Mouse (Mus musculus): ENCODE measurements at regions not wholly inside any gene's neighbourhood (a gene's known extent, or its start where the extent isn't known, plus 50 kb on each side); places are given as distances from the start of the nearest gene placed in this dataset.

GRCm38 (mm10) chr14:102396036-102396734 lies 586.3 kb downstream of the Kctd12 start:
- no peak for DNase-seq

- DNase-seq = no peak
Measured at GRCm38 (mm10) chr14:102392351-102392750, 590.1 kb downstream of the Kctd12 start.

DNA sequence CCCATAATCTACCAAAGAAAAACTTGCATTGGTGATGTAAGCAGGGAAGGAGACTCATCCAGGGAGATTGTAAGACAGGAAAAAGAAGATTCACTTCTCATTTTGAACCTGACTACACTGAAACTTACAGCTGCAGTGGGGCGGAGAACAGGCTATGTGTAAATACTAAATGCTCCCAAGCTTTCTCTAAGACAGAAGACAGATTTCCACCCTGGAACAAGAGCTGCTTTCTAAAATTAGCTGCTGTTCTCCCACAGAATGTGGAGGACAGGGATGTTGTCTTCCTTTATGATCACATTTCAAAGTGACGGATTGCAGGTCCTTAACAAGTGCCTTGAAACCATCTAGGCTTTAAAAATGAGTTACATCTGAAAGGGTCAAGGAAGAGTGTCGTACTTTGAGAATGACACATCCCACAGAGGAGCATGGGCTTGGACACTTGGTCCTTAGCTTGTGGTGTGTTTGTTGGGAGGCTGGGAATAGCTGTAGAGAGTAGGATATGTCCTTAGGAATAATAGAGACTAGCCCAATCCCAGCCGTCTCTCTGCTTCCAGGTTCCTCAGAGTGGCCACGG lies 609.4 kb downstream of the Kctd12 start:
- no peak for DNase-seq

GRCm38 (mm10) chr14:102361589-102361988 lies 620.8 kb downstream of the Kctd12 start:
- DNase-seq = no peak

GRCm38 (mm10) chr14:102329409-102329808 lies 599.7 kb downstream of the Lmo7 start:
- no peak for DNase-seq

DNA sequence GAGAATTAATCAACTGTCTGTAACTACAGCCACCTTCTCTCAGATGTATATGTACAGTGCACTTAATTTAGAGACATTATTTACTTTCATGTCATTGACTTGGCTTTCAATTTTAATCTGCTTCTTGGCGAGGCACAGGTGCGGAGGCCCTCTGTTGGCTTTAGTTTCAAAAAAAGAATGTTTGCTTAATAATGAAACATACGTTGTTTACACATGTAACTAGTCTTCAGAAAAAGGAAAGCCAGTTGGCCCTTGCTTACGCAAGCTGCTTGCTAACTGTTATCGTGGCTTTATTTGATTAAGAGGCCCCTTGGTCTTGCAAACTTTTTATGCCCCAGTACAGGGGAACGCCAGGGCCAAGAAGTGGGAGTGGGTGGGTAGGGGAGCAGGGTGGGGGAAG lies 576.6 kb downstream of the Lmo7 start:
- DNase-seq = no peak

DNA sequence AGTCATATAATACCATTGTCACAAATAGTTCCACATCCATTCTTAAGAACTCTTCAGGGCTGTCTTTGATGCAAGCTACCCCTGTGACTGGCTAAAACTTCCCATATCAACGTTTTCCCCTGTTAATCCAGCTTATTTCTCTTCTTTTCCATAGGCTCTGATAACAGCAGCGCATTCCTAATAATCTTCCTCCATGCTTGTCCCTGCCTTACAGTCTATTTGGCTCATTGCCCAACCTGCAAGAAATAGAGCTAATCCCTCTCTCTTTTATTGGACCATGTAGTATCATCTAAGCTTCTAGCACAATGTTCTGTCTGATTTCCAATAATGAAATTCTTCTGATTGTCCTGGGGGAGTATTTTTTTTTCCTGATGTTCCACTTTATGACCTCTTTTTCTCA lies 573.1 kb downstream of the Lmo7 start:
- no peak for DNase-seq

DNA sequence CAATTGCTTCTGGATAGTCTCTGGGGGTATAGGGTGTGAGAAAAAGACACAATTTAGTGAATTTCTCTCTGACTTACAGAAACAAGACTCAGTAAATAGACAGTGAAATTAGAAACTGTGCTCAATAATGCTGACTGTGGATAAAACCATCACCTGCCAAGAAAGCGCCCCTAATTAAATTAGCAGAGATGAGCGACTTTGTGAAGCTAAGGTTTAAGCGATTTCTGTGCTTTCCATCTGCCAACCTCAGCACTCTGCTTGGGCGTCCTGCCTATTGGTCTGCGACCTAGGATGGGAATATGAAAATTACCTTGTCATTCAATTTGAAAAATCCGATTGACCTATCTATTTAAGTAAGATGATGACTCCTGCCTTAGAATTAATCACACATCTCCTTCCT lies 570.5 kb downstream of the Lmo7 start:
- no peak for DNase-seq

GRCm38 (mm10) chr14:102291361-102291760 lies 561.6 kb downstream of the Lmo7 start:
- DNase-seq = no peak

DNA sequence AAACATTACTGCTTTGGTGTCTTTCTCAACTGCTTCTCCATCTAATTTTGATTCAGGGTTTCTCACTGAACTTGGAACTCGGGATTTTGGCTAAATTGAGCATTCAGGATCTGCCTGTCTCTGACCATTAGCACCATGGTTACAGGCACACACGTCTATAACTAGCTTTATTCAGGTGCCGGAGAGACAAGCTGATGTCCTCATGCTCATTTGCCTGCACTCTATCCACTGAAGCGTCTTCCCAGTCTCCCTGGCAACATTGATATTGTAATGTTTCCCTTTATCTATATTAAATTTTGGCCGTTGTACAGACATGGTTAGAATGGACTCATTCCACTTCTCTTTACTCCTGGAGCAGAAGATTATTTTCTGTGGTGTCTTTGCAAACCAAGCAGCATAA lies 520.3 kb downstream of the Lmo7 start:
- no peak for DNase-seq

DNA sequence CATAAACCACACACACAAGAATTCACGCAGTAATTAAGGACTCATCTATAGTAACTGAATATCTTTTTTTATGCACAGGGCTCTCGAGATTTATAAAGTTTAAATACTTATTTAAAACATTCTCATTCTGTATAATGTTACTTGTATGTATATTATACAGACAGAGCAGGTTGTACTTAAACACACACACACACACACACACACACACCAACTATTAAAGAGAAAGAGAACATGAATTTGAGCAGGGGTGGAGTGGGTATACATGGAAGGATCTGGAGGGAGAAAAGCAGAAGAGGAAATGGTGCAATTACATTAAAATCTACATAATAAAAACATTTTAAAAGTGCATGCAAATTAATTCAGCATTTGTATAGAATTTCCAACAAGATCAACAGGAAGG lies 518.8 kb downstream of the Lmo7 start:
- DNase-seq = no peak

DNA sequence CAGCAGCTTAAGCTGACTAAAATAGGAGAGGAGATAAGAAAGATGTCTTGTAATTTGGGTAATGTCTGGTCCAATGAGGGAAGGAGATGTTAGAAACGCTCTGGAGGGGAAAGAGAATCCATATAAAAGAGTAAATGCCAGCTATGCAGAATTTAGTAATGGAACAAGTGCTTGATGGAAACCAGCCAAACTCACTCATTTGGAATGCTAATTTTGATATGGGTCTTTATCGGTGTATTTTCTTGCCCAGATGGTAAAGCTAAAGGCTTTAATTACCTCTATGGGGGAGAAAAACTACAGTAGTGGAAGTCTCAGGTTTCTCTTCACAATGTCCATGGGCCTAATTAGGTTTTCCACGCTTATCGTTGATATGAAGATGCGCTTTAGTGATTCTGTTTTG lies 518.3 kb downstream of the Lmo7 start:
- DNase-seq = no peak

- DNase-seq = no peak
Measured at GRCm38 (mm10) chr14:102243806-102244536, 514.2 kb downstream of the Lmo7 start.

DNA sequence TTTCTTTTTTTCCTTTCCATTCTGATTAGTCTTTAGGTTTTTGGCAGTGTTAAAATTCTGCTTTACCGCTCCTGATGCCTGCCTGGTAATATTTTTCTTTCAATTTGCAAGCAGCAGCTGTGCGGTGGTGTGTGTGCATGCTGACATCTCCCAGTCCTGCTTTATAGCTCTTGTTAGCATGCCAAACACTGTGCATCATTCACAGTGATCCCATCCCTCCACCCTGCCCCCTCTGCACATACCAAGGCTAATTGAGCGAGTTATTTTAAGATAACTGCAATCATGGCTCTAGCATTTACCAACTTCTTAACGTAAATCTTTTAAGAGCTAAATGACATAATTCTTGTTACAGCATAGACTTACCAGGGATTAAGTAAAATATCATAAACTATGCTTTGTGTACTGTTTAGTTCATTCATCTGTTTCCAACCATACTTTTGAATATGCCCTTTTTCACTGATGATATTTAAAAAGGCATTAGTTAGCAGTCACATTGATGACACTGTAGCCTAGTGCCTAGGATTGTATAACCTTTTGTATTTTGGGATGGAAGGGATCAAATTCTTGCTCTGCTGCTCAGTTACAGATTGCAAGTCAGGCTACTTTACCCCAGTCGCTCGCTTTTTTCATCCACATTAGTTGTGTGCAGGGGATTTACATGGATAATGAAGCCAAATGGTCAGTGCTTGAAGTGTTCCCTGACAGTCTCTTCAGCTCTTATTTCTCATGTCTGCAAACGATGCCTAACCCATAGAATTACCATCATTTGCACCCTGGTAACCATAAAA lies 487.0 kb downstream of the Lmo7 start:
- no peak for DNase-seq

DNA sequence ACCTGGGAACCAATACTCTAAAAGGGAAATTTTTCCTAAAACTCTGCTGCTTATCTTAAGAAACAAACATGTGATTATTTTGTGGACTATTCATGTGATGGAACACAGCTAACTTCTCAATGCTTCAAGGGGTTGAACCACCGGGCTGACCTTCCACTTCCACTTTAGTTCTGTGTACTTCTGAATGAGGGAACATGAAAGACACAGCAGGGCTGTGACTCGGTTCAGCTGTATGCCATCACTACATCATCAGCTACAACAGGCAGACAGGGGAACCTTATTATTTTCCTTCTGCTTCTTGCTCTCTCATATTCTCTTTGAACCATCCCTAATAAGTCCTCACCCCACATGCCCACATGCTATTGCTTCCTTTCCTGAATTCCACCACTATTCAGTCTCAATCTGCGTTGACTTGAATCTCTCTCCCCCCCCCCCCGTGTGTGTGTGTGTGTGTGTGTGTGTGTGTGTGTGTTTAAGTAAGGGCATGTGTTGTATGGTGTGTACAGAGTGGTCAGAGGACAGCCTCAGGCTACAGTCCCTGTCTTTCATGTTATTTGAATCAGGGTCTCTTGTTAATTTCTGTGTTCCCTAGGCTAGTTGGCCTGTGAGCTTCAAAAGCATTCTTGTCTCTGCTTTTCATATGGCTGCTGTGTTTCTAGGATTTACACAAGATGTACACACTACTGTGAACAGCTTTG lies 485.7 kb downstream of the Lmo7 start:
- DNase-seq = no peak

GRCm38 (mm10) chr14:102212079-102212478 lies 482.3 kb downstream of the Lmo7 start:
- DNase-seq = no peak

DNA sequence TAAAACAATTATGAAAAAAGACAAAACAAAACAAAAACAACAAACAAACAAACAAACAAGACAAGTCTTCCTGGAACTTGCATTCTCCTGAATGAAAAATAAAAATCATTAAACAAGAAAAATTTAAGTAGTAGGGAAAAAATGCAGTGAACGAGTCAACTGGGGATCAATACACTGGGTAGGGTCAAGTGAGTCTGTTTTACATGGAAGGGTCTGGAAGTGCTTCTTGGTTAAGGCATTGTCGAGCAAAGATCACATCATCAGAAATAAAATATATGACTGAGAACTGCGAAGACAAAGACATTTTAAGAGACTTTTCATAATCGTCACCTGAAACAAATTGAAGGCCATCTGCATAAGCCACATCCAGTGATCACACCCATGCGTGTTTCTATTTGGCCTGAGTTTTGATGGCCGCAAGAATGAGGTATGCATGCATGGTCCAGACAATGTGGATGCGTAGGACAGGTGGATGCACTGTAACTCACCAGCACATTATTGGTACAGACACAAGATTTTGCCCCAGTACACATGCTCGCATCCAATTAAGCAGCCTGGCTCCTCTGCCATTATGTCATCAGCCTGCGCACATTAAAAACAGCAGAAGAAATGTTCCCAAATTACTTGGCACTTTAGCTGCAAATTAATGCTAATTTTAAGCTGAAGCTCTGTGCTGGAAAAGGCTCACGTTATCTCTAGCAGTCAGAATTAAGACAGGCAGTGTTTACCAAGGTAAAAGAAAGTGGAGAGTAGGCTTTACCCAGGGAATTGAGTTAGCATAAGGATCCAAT lies 475.3 kb downstream of the Lmo7 start:
- no peak for DNase-seq

DNA sequence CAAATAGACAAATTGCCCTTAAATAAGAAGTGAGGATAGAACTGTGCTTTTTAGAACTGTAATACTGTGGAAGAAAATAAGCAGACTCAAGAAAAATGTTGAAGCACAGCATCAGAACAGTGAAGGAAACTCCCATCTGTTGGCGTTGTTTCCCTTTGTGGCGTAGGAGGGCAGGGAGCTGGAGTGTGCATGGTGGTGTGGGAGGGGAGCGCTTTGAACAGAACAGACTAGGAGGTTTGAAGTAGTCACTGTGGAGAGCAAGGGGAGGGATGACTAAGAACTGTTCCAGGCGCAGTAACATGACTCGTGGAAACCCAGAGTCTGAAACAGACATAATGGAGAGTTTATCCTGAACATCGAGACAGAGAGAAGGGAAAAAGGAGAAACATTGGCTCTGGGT lies 469.7 kb downstream of the Lmo7 start:
- DNase-seq = no peak

GRCm38 (mm10) chr14:102190786-102191185 lies 461.0 kb downstream of the Lmo7 start:
- no peak for DNase-seq

DNA sequence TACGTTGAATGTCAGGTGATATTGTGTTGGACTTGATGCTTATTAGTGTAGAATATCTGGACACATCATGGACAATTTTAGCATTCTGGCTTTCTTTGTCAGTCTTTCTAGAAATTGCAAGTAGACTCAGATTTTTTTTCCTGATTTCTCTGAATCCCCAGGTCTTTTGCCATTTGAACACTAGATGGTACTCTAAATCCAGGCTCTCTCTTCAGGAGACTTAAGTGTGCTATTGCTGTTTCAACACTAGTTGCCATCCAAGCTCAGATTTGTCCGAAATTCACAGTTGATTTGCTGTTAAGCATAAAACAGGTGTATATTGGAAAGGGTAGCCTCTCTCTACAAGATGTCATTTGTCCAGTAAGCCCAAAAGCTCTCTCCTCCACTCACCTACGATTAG lies 451.5 kb downstream of the Lmo7 start:
- no peak for DNase-seq

GRCm38 (mm10) chr14:102171775-102172174 lies 442.0 kb downstream of the Lmo7 start:
- DNase-seq = no peak

All from heart, postnatal 4 days (tissue).